Mouse (Mus musculus) cerebellum, adult 2 months (tissue): ENCODE data around the gene G6pdx. TPM values are rescaled to one million over a fixed set of nuclear protein-coding genes. Genes with fewer than 3 reads are reported as not detected.

ENCODE experiments used
- DNase-seq, 2 experiments: peaks; one replicate each; pipeline ENCODE4 v3.0.0; 2021
- H3K27ac ChIP-seq: fragments of 200-500 bp; 2 replicates; pipeline ENCODE4 v1.5.1; 2012; ENCODE audit warnings: low read length, control low read depth, inconsistent platforms; ENCODE audit not compliant: insufficient read depth
- H3K27me3 ChIP-seq: fragments of 200-500 bp; 2 replicates; pipeline ENCODE4 v1.6.1; 2012; ENCODE audit warnings: inconsistent platforms, mild to moderate bottlenecking, low read length, moderate library complexity; ENCODE audit not compliant: control insufficient read depth, insufficient read depth
- H3K4me1 ChIP-seq: fragments of 200-500 bp; 2 replicates; pipeline ENCODE4 v1.6.1; 2011; ENCODE audit warnings: low read length; ENCODE audit not compliant: control insufficient read depth, insufficient read depth
- H3K4me3 ChIP-seq: fragments of 200-500 bp; replicated peaks from 2 replicates; pipeline ENCODE3; 2011; ENCODE audit warnings: mild to moderate bottlenecking, low read depth, low read length, control low read depth; ENCODE audit not compliant: insufficient read depth
- CTCF ChIP-seq: fragments of 200-500 bp; IDR thresholded peaks from 2 replicates; pipeline ENCODE4 v1.5.1; 2011; ENCODE audit warnings: low read depth, mild to moderate bottlenecking, control low read depth, low read length, moderate library complexity, borderline replicate concordance; ENCODE audit not compliant: insufficient read depth
- POLR2A ChIP-seq: fragments of 200-500 bp; IDR thresholded peaks from 2 replicates; pipeline ENCODE4 v1.6.1; 2011; ENCODE audit warnings: low read length, control low read depth, borderline replicate concordance; ENCODE audit not compliant: insufficient read depth
- WGBS: fragments of 180-500 bp; shearing (Covaris S2); methylation state at CpG from one replicate; pipeline ENCODE4 v1.1.7; 2018; 5-methylcytosine and 5-hydroxymethylcytosine counted together
- polyA plus RNA-seq: library from polyadenylated mRNA; depleted of rRNA; stranded (reverse); fragments of >200 nt; gene quantifications from 2 replicates; pipeline ENCODE4 v1.2.3, GENCODE M21; 2012

G6pdx gene
- polyA plus RNA-seq, 1 experiment: 64.7 TPM

DNA sequence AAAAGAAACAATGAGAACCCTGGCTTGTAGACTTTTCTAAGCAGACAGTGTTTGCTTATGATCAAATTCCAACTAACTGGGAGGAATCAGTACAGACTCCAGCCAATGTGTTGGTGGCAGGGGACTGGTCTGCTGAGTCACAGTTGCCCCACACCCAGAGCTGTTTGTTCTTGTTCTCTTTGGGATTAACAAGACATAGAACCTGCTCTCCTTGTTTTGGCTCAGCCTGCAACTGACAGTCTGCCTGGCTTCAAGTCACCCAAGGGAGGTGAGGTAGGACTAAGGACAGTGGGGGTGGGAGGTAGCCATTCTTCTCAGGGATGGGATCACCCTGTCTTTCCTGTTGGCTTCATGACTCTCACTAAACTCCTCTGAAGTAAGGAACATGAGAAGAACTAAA is 4.6 kb downstream of the G6pdx start:
- peaks cover 3% of the 10 kb centered on the region; the same call in 1 of the 2 replicates for H3K4me1 ChIP-seq
- no peak for TF ChIP-seq POLR2A
- TF ChIP-seq CTCF: no peak
- no peaks in the 10 kb centered on the region for H3K27me3 ChIP-seq
- H3K27ac ChIP-seq: no peak overlapping the region
- no peak overlapping the region for H3K4me3 ChIP-seq
- DNase-seq: no peak

- DNase-seq: peak; percentile 75
- no peak for TF ChIP-seq POLR2A
- peak; percentile 91 for TF ChIP-seq CTCF
- no peak overlapping the region for H3K4me3 ChIP-seq
- no peaks in the 10 kb centered on the region for H3K4me1 ChIP-seq
- H3K27ac ChIP-seq: no peak overlapping the region
- H3K27me3 ChIP-seq: no peaks in the 10 kb centered on the region
Measured at GRCm38 (mm10) chrX:74413377-74413776, 15.6 kb downstream of the G6pdx start.

GRCm38 (mm10) chrX:74408340-74408739 is 20.7 kb downstream of the G6pdx start:
- H3K27me3 ChIP-seq: no peaks in the 10 kb centered on the region
- no peak overlapping the region for H3K27ac ChIP-seq
- no peak for DNase-seq
- H3K4me3 ChIP-seq: no peak overlapping the region
- no peaks in the 10 kb centered on the region for H3K4me1 ChIP-seq
- TF ChIP-seq POLR2A (no peak), CTCF (no peak)
- WGBS: 32% methylated on average over 2 of the region's 2 CpGs

DNA sequence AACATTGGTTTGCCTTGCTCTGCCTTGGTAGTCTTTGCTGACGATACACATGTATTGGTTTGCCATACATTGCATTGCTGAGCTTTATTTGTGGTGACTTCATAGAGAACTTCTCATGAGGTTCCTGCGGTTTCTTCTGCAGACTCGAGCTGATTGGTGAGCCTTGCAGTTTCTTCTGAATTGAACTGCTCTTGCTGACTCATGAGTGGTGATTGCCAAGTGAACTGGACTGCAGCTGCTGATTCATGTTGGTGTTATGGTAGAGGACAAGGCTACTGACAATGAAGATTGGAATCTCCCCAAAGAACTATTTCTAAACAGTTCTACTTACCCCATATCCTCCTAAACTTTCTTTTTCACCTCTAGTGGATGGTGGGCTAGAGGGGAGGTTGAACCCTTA is 28.9 kb downstream of the G6pdx start:
- TF ChIP-seq POLR2A (no peak), CTCF (no peak)
- 88% methylated on average over 3 of the region's 3 CpGs for WGBS
- no peaks in the 10 kb centered on the region for H3K27me3 ChIP-seq
- no peaks in the 10 kb centered on the region for H3K4me1 ChIP-seq
- no peak for DNase-seq
- no peak overlapping the region for H3K27ac ChIP-seq
- no peak overlapping the region for H3K4me3 ChIP-seq

DNA sequence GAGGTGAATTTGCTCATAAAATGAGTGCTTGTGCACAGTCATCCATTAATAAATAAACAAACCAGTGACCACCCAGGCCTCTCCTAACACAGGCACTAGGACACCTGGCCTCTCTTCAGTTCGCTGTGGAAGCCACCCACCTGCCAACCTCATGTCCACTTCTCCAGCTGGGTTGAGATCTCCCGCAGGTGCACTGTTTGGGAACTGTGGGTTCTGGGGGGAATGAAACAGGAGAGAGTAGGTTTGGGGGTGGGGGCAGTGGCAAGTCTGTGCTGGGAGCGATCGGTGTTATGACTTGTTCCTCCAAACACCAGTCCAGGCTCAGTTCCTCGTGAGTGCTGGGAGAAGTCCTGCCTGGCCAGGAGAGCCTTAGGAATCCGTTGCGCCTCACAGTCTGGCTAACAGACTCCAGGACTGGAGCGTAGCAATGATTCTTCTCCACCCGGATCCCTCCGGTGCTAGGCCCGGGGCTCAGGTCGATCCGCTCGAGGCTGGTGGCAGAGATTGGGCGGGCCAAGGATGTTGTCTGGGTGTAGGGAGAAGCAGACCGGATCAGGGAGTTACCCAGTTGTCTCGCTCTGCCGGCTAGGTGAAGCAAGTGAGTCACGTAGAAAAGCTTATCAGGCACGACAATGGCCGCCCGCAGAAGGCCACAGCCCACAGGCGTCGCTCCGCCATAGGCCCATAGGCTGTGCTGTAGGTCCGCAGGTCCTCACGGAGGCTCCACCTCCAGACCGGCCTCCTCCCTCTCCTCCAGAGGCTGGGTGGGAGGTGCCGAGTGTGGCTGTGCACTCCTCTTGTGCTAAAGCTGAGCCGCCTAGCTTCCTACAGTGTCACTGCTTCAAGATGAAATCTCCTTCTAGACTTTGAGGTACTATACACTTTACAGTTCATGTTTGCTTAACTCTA is 36.2 kb downstream of the G6pdx start, which contains the start of the genes Fam3a and Ikbkg:
TSS of gene Fam3a (minus strand) at position 738 of the 909 bp plus-strand sequence.
TSS of gene Ikbkg (plus strand) at position 756 of the 909 bp plus-strand sequence.
- 7% methylated on average over 30 of the region's 30 CpGs for WGBS

DNA sequence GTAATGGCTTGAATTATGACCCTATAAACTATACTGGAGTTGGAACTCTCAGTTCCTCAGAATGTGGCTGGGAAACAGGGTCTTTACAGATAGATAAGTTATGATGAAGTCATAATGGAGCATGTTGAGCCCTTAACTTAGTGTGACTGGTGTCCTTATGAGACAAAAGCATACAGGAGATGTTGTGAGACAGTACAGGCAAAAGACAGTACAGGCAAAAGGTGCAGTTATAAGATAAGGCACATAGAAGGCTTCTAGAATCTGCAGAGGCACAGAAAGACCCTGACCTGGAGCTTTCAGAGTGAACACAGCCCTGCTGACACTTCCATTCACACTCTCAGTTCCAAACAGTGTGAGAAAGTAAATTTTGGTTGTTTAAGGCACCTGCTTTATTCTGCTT is 40.8 kb downstream of the G6pdx start:
- Histone ChIP-seq H3K27me3 (no peaks in the 10 kb centered on the region), H3K27ac (no peak overlapping the region), H3K4me1 (0 out of 2 replicates have a peak, but pooled peaks cover 3% of the 10 kb centered on the region), H3K4me3 (no peak overlapping the region)
- no peak for DNase-seq
- TF ChIP-seq CTCF (no peak), POLR2A (no peak)

More for the DNA sequence above, 36.2 kb downstream of the G6pdx start, which contains the start of the genes Fam3a and Ikbkg:
- TF ChIP-seq CTCF (peak; percentile 47; the same call in 1 of the 2 replicates), POLR2A (peak; percentile 64)
- Histone ChIP-seq H3K27me3 (no peaks in the 10 kb centered on the region), H3K4me1 (0 out of 2 replicates have a peak, but pooled peaks cover 3% of the 10 kb centered on the region), H3K4me3 (peak within 1 kb of the TSS; percentile 90), H3K27ac (peak within 1 kb of the TSS; percentile 88)
- DNase-seq: peak; percentile 81 to 88

DNA sequence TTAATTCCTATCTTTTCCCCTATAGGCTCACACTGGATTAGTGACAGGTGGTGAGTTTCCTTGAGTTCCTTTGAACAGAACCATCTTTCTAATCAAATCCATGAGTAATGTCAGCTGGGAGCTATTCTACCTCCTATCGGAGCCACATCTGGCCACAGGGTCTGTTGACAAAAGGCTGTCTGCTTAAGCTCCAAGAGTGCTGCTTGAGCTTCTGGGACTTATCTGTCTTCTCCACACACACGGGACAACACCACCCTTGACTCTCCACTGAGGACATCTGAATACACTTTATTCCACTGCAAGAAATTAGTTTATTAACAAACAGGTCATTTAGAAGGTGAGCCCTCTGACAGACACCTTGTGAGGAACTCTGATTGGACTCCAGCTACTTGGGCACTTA is 44.5 kb downstream of the G6pdx start:
- TF ChIP-seq POLR2A (no peak), CTCF (no peak)
- no peak for DNase-seq
- Histone ChIP-seq H3K27me3 (no peaks in the 10 kb centered on the region), H3K4me1 (no peaks in the 10 kb centered on the region), H3K27ac (no peak overlapping the region), H3K4me3 (no peak overlapping the region)
- WGBS: 87% methylated on average over 2 of the region's 2 CpGs

GRCm38 (mm10) chrX:74372888-74373549 is 56.0 kb downstream of the G6pdx start, which contains the start of the genes Ubl4a and Slc10a3:
TSS of gene Ubl4a (minus strand) at chrX:74373218.
TSS of gene Slc10a3 (minus strand) at chrX:74373349.
- DNase-seq: peak; percentile 79 to 85
- 11% methylated on average over 32 of the region's 32 CpGs for WGBS
- Histone ChIP-seq H3K4me1 (no peaks in the 10 kb centered on the region), H3K27ac (no peak within 1 kb of the TSS), H3K27me3 (no peaks in the 10 kb centered on the region), H3K4me3 (peak within 1 kb of the TSS; percentile 83)
- TF ChIP-seq POLR2A (peak; percentile 31; the same call in 1 of the 2 replicates), CTCF (no peak)
